Mouse (Mus musculus) Muller cell, postnatal 12 days (primary cell): ENCODE measurements around the gene Chst13.

Experiments
- DNase-seq: peaks from one replicate; pipeline ENCODE4 v3.0.0-alpha.2; 2015; ENCODE audit errors: inconsistent ontology term

The Chst13 gene

DNA sequence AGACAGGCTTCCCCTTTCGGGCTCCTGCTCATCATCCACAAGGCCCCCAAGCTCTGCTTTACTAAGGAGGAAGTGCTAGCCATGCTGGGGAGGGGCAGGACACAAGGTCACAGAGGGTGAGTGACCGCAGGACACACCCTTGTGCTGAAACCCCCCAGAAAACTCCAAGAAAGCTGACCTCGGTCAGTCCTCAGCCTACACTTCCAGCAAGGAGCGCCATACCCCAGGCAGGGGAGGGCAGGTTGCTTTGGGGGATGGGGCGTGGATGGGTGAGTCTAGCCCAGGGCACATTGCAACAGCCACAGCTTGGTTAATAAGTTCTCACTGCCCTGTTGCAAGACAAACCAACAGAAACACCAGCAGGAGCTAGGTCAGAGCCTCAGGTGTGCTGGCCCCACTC lies 4.6 kb downstream of the Chst13 start:
- DNase-seq, result no peak

DNA sequence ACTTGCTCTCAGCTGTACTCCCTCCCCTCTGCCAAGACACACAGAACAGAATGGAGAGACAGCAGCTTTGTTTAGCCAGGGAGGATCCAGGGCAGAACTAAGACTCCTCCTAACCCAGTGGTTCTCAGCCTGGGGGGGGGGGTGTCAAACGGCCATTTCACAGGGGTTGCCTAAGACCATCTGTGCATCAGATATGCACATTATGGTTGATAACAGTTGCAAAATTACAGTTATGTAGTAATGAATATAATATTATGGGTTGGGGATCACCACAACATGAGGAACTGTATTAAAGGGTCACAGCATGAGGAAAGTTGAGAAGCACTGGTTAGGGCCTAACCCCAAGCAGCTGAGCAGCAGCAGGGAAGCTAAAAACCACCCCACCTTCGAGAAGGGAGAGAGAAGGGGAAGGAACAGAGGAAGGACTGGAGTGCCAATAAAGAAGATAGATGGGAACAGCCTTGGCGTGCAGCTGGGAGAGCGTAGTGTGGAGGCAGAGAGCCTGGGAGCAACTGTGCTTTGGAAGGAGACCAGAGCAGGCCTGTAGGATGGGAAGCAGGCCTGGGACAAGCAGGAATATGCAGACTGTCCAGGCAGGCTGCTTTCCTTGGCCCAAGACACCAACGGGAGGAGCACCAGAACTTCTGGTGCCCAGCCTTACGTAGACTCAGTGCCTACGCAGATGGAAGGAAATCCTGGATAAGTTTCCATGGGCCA lies 5.4 kb downstream of the Chst13 start:
- DNase-seq, result no peak

GRCm38 (mm10) chr6:90319019-90319418 lies 6.0 kb downstream of the Chst13 start:
- DNase-seq, result no peak

- no peak for DNase-seq
Observed at GRCm38 (mm10) chr6:90317510-90318258, 7.3 kb downstream of the Chst13 start.

GRCm38 (mm10) chr6:90315961-90316360 lies 9.0 kb downstream of the Chst13 start:
- no peak for DNase-seq

DNA sequence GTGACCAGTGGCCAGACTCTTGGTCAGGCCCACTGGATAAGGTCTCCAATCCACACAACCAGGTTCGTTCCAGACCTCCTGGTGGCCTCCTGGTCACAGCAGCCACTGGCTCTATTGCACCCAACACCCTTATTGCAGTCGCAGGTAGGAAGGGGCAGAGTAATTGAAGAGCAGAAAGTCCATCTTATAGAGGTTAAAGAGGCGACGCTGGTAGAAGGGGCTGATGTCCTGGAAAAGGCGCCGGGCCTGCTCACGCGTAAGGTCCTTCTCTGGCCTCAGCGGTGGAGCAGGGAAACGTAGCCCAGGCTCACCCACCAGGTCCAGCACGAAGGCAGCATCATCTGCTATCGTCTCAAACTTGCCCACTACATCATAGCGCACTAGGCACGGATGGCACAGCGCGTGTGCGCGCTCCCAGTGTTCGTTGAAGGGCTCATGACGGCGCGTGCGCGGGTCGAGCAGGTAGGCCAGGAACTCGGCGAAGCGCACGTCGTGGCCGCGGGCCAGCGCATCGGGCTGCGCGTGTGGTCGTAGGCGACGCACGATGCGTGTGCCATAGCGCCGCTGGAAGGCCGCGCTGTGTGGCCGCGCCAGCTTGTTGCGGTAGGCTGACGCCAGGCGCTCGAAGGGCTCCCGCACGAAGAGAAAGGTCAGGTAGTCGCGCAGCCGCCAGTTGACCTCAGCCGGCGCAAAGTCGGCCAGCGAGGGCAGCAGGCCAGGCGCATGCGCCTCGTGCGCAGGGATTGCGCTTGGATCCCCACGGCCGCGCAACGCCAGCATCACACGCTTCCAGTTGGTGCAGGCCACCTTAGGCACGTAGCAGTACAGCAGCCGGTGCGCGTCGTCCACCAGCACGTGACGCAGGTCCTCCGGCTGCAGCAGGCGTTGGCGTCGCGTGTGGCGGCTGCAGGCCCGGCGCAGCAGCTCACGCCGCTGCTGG lies 15.9 kb downstream of the Chst13 start:
- no peak for DNase-seq

DNA sequence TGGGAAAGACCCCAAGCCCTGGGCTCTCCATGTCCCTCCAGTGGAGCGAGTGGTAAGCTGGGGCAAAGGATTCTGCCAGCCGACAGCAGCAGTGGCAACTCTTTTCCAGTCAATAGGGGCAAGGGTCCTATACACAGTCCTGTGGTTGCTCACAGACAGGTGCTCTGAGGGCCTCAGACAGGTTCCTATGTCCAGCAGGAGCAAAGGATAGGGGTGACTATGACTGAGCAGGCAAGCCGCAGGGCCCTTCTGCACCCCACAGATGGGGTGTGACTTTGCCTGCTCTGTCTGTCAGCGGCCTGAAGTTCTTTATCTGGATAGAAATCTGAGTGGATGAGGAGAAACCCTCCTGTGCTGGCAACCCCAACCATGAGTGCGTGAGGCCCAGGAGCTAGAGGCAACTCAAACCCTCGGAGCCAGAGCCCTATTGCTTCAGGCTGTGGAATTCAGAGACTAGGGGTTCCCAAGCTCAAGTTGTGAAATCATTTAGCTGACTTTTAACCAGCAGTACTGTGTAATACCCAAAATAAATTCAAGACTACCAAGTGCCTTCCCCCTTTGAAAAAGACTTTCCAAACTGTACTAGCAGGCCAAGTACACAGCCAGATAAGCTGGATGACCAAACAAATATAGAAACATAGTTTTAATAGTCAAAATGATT lies 18.5 kb downstream of the Chst13 start:
- DNase-seq, result no peak

- no peak for DNase-seq
Observed at GRCm38 (mm10) chr6:90300919-90301318, 24.1 kb downstream of the Chst13 start, which contains the start of gene BC048671. Gene BC048671, plus strand, starts transcription at chr6:90301219.

DNA sequence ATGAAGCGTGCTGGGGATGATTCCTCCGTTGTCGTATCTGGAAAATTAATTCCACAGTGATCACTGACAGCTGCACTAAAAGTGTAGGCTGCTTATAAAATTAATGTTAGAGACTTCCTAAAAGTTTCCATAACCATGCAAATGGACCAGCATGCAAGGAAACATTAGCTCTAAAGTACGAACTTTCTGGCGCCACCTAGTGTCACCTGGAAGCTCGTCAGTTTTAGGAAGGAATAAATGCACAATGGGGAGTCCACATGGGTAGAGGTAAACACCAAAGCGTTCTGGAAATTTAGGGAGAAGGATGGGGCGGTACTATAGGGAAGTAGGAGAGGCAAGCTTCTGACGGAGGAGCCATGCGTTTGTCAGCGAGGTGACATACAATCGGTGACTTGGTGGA lies 36.7 kb downstream of the Chst13 start:
- DNase-seq, result no peak
